Mouse (Mus musculus) ES-Bruce4 (cell line): ENCODE data around the gene Bin2.

Experiments used
- CTCF ChIP-seq: IDR thresholded peaks from one replicate; pipeline ENCODE4 v1.8.1; 2011; ENCODE audit warnings: low read depth, low read length
- EP300 ChIP-seq: IDR thresholded peaks from 2 replicates; pipeline ENCODE4 v1.6.1; 2011; ENCODE audit warnings: low read depth, low read length; ENCODE audit not compliant: insufficient read depth
- POLR2A ChIP-seq: IDR thresholded peaks from one replicate; pipeline ENCODE4 v1.8.1; 2011; ENCODE audit warnings: low read length; ENCODE audit not compliant: insufficient read depth

GRCm38 (mm10) chr15:100650111-100650510, 19.2 kb downstream of the Bin2 start:
- TF ChIP-seq EP300 (no peak), POLR2A (no peak), CTCF (no peak)
